ENCODE assay signal across 4 mouse cellular contexts in genomic region chr5:25009770-25010169, GRCm38 (mm10).
"Had no signal": no experiment of that assay in that cellular context is flagged by ENCODE, and none has a peak within 500 bp of the region (broad histone marks: within the 10 kb centered on the region; RNA-seq: fewer than 3 reads in every experiment).

No protein-coding gene starts in this region.

- H3K27ac ChIP-seq: liver, embryonic 12.5 days; stomach, embryonic 15.5 days had no signal

- H3K9me3 ChIP-seq: liver, embryonic 12.5 days; midbrain, embryonic 10.5 days; stomach, embryonic 15.5 days had no signal

- H3K27me3 ChIP-seq: stomach, embryonic 15.5 days had no signal

- H3K4me3 ChIP-seq: stomach, embryonic 15.5 days had no signal

- H3K9ac ChIP-seq: lung, embryonic 14.5 days; stomach, embryonic 15.5 days had no signal

- H3K36me3 ChIP-seq: liver, embryonic 12.5 days; midbrain, embryonic 10.5 days; stomach, embryonic 15.5 days had no signal
